Mouse (Mus musculus) E14TG2a.4 (cell line): ENCODE results near the gene Foxq1.

Experiments
- CTCF ChIP-seq: conservative IDR thresholded peaks from 2 replicates; pipeline ENCODE4 v1.5.1; 2014; ENCODE audit warnings: low read length
- POU5F1 ChIP-seq: IDR thresholded peaks from 2 replicates; pipeline ENCODE4 v1.6.1; 2014; ENCODE audit warnings: low read length, borderline replicate concordance

DNA sequence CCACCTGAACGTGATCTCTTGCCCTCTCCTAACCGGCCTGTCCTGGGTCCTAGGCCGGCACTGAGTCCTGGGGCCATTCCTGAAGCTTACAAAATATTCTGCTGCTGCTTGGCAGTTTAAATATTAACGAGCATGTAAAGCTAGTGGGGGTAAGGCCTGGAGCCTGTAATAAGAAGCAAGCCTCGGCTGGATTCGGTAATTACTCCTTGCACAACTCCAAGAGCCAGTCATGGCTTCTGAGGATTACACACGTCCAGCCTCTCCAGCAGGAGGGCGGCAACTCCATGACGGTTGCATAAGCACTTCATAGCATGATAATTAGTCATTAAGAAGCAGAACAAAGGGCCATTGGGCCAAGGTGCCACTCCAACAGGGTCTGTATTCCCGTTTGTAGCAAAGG is 22.5 kb downstream of the Foxq1 start:
- TF ChIP-seq CTCF (no peak), POU5F1 (no peak)
